Mouse (Mus musculus): ENCODE results near the gene Uba5. TPM values are rescaled to one million over a fixed set of nuclear protein-coding genes. Genes with fewer than 3 reads are reported as not detected.

Gene Uba5
- total and polyA plus RNA-seq, 2 experiments: 12.8 to 36.9 TPM

DNA sequence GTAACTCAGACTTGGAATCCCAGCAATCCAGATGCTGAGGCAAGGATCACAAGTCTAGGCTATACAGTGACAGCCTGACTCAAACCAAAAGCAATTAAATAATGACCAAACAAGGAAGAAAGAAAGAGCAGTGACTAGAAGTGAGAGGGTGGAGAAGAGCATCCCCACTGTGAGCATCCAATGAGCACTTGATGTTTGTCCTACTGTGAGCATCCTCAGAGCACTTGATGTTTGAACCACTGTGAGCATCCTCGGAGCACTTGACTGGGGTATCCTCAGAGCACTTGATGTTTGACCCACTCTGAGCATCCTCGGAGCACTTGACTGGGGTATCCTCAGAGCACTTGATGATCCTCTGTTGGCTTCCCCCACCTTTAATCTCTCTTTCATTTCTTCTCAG is 42.1 kb upstream of the Uba5 start:
- no peak overlapping the region for H3K27ac ChIP-seq (replicated peaks; ENCODE audit: insufficient read depth, low read depth, low read length)
- no peak overlapping the region for H3K4me3 ChIP-seq (ENCODE audit: insufficient read depth, low read depth, low read length)
- peaks cover 1% of the 10 kb centered on the region; the same call in 1 of the 2 replicates for H3K4me1 ChIP-seq (ENCODE audit: control insufficient read depth, insufficient read depth, low read length)
- no peak for DNase-seq (ENCODE audit: extremely low read depth, low read depth, low spot score)
- peaks cover 64% of the 10 kb centered on the region for H3K36me3 ChIP-seq (ENCODE audit: control insufficient read depth, insufficient read depth, low read length)
- TF ChIP-seq POLR2A (IDR thresholded peaks at IDR 0.05; ENCODE audit: extremely low read depth, insufficient read depth, low read length) (no peak), CTCF (IDR thresholded peaks at IDR 0.05; ENCODE audit: low read depth, low read length) (no peak)
- peaks cover 3% of the 10 kb centered on the region; the same call in 1 of the 2 replicates for H3K79me2 ChIP-seq (ENCODE audit: control insufficient read depth, insufficient read depth, low read length)
- 92% methylated on average over 2 of the region's 2 CpGs for WGBS
- H3K27me3 ChIP-seq (ENCODE audit: control insufficient read depth, insufficient read depth, low read length): no peaks in the 10 kb centered on the region
- no peak overlapping the region for H3K9ac ChIP-seq (ENCODE audit: low read depth, low read length)

DNA sequence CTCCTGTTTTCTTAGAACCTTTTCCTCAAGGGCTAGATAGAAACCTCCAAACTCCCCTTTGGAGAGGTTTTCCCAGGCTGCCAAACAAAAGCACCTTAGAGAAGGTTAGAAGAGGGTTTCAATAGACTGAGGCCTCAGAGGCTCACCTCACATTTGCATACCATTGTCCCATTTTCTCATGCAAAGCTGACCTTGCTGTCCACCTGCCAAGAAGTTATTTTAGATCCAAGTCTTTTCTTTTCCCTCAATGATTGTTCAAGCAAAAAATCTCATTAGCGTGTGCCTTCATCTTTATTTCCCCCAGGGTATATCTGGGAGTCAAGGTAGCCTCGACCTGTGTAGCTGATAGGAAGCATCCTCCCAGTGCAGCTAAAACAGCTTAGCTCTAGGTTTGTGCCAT is 40.0 kb upstream of the Uba5 start:
- H3K9ac ChIP-seq (ENCODE audit: low read depth, low read length): no peak overlapping the region
- H3K27ac ChIP-seq (replicated peaks; ENCODE audit: insufficient read depth, low read depth, low read length): no peak overlapping the region
- no peak overlapping the region for H3K4me3 ChIP-seq (ENCODE audit: insufficient read depth, low read depth, low read length)
- no peak for DNase-seq (ENCODE audit: extremely low read depth, low read depth, low spot score)
- no peaks in the 10 kb centered on the region; the same call in 1 of the 2 replicates for H3K79me2 ChIP-seq (ENCODE audit: control insufficient read depth, insufficient read depth, low read length)
- H3K27me3 ChIP-seq (ENCODE audit: control insufficient read depth, insufficient read depth, low read length): no peaks in the 10 kb centered on the region
- TF ChIP-seq CTCF (IDR thresholded peaks at IDR 0.05; ENCODE audit: low read depth, low read length): no peak
- TF ChIP-seq POLR2A (IDR thresholded peaks at IDR 0.05; ENCODE audit: extremely low read depth, insufficient read depth, low read length): no peak
- peaks cover 75% of the 10 kb centered on the region for H3K36me3 ChIP-seq (ENCODE audit: control insufficient read depth, insufficient read depth, low read length)
- WGBS: 84% methylated on average over 2 of the region's 2 CpGs
- peaks cover 1% of the 10 kb centered on the region; the same call in 1 of the 2 replicates for H3K4me1 ChIP-seq (ENCODE audit: control insufficient read depth, insufficient read depth, low read length)

DNA sequence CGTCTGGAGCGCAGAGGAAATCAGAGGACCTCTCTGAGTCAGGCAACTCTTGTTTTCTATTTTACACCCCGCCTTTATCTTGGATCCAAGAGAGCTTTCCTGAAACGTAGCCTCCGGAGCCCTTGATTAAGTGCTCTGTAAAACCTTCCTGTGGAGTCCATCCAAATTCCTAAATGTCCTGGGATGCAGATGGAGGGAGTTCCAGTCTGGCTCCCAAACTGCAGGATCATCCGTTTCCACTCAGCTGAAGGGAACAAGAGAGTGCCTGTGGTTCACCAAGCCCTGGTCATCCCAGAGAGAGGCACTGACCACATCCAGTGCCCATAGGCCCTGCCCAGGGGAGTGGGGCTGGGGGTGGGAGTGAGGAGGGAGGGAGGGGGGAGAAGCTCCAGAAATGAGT is 39.4 kb upstream of the Uba5 start:
- TF ChIP-seq POLR2A (IDR thresholded peaks at IDR 0.05; ENCODE audit: extremely low read depth, insufficient read depth, low read length): no peak
- TF ChIP-seq CTCF (IDR thresholded peaks at IDR 0.05; ENCODE audit: low read depth, low read length): no peak
- 74% methylated on average over 6 of the region's 6 CpGs for WGBS

DNA sequence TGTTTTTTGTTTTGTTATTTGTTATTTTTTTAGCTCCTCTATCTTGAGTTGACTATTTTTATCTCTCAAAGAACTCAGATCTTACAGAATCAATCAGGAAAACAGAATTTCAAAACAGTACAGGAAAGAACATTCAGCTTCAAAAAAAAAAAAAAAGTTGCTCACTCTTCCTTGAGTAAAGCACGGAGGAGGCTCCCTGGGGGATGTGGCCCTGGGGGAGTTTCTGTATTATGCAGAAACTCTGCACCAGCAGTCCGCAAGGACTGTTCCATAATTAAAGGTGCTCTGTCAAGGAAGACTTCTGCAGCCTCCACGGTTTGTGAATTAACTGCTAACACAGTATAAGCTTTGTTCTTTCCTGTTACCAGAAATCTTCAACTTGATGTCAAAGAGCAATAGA is 38.5 kb upstream of the Uba5 start:
- Histone ChIP-seq H3K36me3 (ENCODE audit: control insufficient read depth, insufficient read depth, low read length) (peaks cover 78% of the 10 kb centered on the region), H3K4me3 (ENCODE audit: insufficient read depth, low read depth, low read length) (no peak overlapping the region), H3K27ac (replicated peaks; ENCODE audit: insufficient read depth, low read depth, low read length) (no peak overlapping the region), H3K27me3 (ENCODE audit: control insufficient read depth, insufficient read depth, low read length) (no peaks in the 10 kb centered on the region), H3K4me1 (ENCODE audit: control insufficient read depth, insufficient read depth, low read length) (no peaks in the 10 kb centered on the region), H3K79me2 (ENCODE audit: control insufficient read depth, insufficient read depth, low read length) (no peaks in the 10 kb centered on the region; the same call in 1 of the 2 replicates), H3K9ac (ENCODE audit: low read depth, low read length) (no peak overlapping the region)
- TF ChIP-seq POLR2A (IDR thresholded peaks at IDR 0.05; ENCODE audit: extremely low read depth, insufficient read depth, low read length): no peak
- TF ChIP-seq CTCF (IDR thresholded peaks at IDR 0.05; ENCODE audit: low read depth, low read length): no peak
- WGBS: 71% methylated on average over 3 of the region's 3 CpGs
- DNase-seq (ENCODE audit: extremely low read depth, low read depth, low spot score): no peak

More for the DNA sequence above, 39.4 kb upstream of the Uba5 start:
- Histone ChIP-seq H3K4me3 (ENCODE audit: insufficient read depth, low read depth, low read length) (no peak overlapping the region), H3K27me3 (ENCODE audit: control insufficient read depth, insufficient read depth, low read length) (no peaks in the 10 kb centered on the region), H3K9ac (ENCODE audit: low read depth, low read length) (no peak overlapping the region), H3K4me1 (ENCODE audit: control insufficient read depth, insufficient read depth, low read length) (peaks cover 1% of the 10 kb centered on the region; the same call in 1 of the 2 replicates), H3K79me2 (ENCODE audit: control insufficient read depth, insufficient read depth, low read length) (no peaks in the 10 kb centered on the region; the same call in 1 of the 2 replicates), H3K36me3 (ENCODE audit: control insufficient read depth, insufficient read depth, low read length) (peaks cover 74% of the 10 kb centered on the region), H3K27ac (replicated peaks; ENCODE audit: insufficient read depth, low read depth, low read length) (no peak overlapping the region)
- no peak for DNase-seq (ENCODE audit: extremely low read depth, low read depth, low spot score)

DNA sequence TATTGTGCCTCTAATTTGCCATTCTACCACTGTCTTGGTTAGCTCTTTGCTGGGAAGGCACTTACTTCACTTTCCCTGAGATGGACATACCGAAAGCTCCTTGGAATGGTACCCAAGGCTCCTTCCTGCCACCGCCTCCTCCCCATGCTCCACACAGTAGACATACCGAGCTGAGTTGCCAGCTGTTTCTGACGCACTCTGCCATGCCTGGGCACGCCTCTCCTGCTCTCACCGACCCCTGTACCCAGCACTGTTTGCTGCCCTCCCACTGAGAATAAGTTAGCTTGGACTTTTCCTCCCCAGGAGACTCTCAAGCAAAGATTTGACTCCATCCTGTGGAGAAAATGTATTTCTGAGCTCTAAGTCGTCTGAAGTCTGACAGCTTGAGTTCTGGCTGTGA is 37.9 kb upstream of the Uba5 start:
- Histone ChIP-seq H3K27me3 (ENCODE audit: control insufficient read depth, insufficient read depth, low read length) (no peaks in the 10 kb centered on the region), H3K9ac (ENCODE audit: low read depth, low read length) (no peak overlapping the region), H3K4me3 (ENCODE audit: insufficient read depth, low read depth, low read length) (no peak overlapping the region), H3K36me3 (ENCODE audit: control insufficient read depth, insufficient read depth, low read length) (peaks cover 79% of the 10 kb centered on the region), H3K27ac (replicated peaks; ENCODE audit: insufficient read depth, low read depth, low read length) (no peak overlapping the region), H3K79me2 (ENCODE audit: control insufficient read depth, insufficient read depth, low read length) (no peaks in the 10 kb centered on the region; the same call in 1 of the 2 replicates), H3K4me1 (ENCODE audit: control insufficient read depth, insufficient read depth, low read length) (no peaks in the 10 kb centered on the region)
- TF ChIP-seq POLR2A (IDR thresholded peaks at IDR 0.05; ENCODE audit: extremely low read depth, insufficient read depth, low read length) (no peak), CTCF (IDR thresholded peaks at IDR 0.05; ENCODE audit: low read depth, low read length) (no peak)
- no peak for DNase-seq (ENCODE audit: extremely low read depth, low read depth, low spot score)
- WGBS: 71% methylated on average over 7 of the region's 7 CpGs

DNA sequence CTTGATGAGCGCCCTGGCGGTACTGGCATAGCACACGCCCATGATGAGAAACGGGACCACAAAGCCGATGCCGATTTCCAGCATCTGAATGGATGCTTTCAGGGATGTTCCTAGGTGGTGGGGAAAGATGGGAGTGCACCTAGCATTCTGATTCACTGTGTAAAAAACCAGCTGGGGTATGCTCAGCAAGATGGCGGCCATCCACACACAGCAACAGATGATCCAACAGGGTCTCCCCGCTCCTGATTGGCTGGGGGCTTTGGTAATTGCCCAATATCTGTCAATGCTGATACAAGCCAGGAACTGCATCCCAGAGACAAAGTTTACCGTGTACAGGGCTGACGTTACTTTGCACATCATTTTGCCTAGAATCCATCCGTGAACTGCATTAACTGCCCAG is 36.1 kb upstream of the Uba5 start:
- no peak for DNase-seq (ENCODE audit: extremely low read depth, low read depth, low spot score)
- Histone ChIP-seq H3K27me3 (ENCODE audit: control insufficient read depth, insufficient read depth, low read length) (no peaks in the 10 kb centered on the region), H3K9ac (ENCODE audit: low read depth, low read length) (no peak overlapping the region), H3K4me1 (ENCODE audit: control insufficient read depth, insufficient read depth, low read length) (no peaks in the 10 kb centered on the region), H3K27ac (replicated peaks; ENCODE audit: insufficient read depth, low read depth, low read length) (no peak overlapping the region), H3K36me3 (ENCODE audit: control insufficient read depth, insufficient read depth, low read length) (peaks cover 82% of the 10 kb centered on the region), H3K4me3 (ENCODE audit: insufficient read depth, low read depth, low read length) (no peak overlapping the region), H3K79me2 (ENCODE audit: control insufficient read depth, insufficient read depth, low read length) (no peaks in the 10 kb centered on the region; the same call in 1 of the 2 replicates)
- 91% methylated on average over 11 of the region's 11 CpGs for WGBS
- TF ChIP-seq POLR2A (IDR thresholded peaks at IDR 0.05; ENCODE audit: extremely low read depth, insufficient read depth, low read length) (no peak), CTCF (IDR thresholded peaks at IDR 0.05; ENCODE audit: low read depth, low read length) (no peak)
